Mouse (Mus musculus) heart, adult 2 months (tissue): ENCODE results near the gene Maea. TPM values are rescaled to one million over a fixed set of nuclear protein-coding genes. Genes with fewer than 3 reads are reported as not detected.

Experiments used
- DNase-seq, 2 experiments: peaks; one replicate each; pipeline ENCODE4 v3.0.0; 2021
- H3K27ac ChIP-seq: fragments of 200-600 bp; 2 replicates; pipeline ENCODE4 v1.8.1; 2022
- H3K27me3 ChIP-seq: fragments of 200-500 bp; 2 replicates; pipeline ENCODE4 v1.6.1; 2012; ENCODE audit warnings: mild to moderate bottlenecking, low read length, inconsistent platforms, mixed read lengths; ENCODE audit not compliant: control insufficient read depth, insufficient read depth
- H3K36me3 ChIP-seq: fragments of 200-500 bp; 2 replicates; pipeline ENCODE4 v1.6.1; 2012; ENCODE audit warnings: low read length, inconsistent platforms; ENCODE audit not compliant: control insufficient read depth, insufficient read depth
- H3K4me1 ChIP-seq: fragments of 200-500 bp; 2 replicates; pipeline ENCODE4 v1.6.1; 2011; ENCODE audit warnings: low read length; ENCODE audit not compliant: control insufficient read depth, insufficient read depth
- H3K4me3 ChIP-seq: fragments of 200-600 bp; 2 replicates; pipeline ENCODE4 v1.8.1; 2022
- H3K79me2 ChIP-seq: fragments of 200-500 bp; replicated peaks from 2 replicates; pipeline ENCODE4 v1.6.1; 2012; ENCODE audit warnings: mild to moderate bottlenecking, inconsistent platforms, low read length, moderate library complexity, mixed read lengths; ENCODE audit not compliant: control insufficient read depth, insufficient read depth
- H3K9ac ChIP-seq: fragments of 200-500 bp; 2 replicates; pipeline ENCODE4 v1.6.1; 2012; ENCODE audit warnings: low read depth, mild to moderate bottlenecking, control low read depth, inconsistent platforms, low read length, mixed read lengths
- CTCF ChIP-seq: fragments of 200-600 bp; IDR thresholded peaks from 2 replicates; pipeline ENCODE4 v1.8.1; 2022; ENCODE audit warnings: antibody characterized with exemption, mild to moderate bottlenecking, moderate library complexity
- EP300 ChIP-seq: fragments of 200-500 bp; IDR thresholded peaks from 2 replicates; pipeline ENCODE4 v1.6.1; 2011; ENCODE audit warnings: low read depth, low read length, control low read depth; ENCODE audit not compliant: insufficient read depth
- POLR2A ChIP-seq: fragments of 200-500 bp; IDR thresholded peaks from 2 replicates; pipeline ENCODE4 v1.6.1; 2011; ENCODE audit warnings: mild to moderate bottlenecking, low read depth, low read length, control low read depth; ENCODE audit not compliant: insufficient read depth
- WGBS: fragments of 180-500 bp; shearing (Covaris S2); methylation state at CpG from one replicate; pipeline ENCODE4 v1.1.7; 2018; 5-methylcytosine and 5-hydroxymethylcytosine counted together
- intact Hi-C: fragments of 180-260 bp; cut with DNase I; formaldehyde crosslinking; loops from one replicate; pipeline ENCODE4 v1.15.1; 2025
- polyA plus RNA-seq: library from polyadenylated mRNA; depleted of rRNA; stranded (reverse); fragments of >200 nt; gene quantifications from 2 replicates; pipeline ENCODE4 v1.2.3, GENCODE M21; 2012
- total RNA-seq, 2 experiments: library from RNA; stranded (reverse); gene quantifications; 2 replicates each; pipeline ENCODE4 v1.2.3; 2021

The Maea gene
- total and polyA plus RNA-seq, 3 experiments = 79.2 to 86.7 (median 81.7) TPM

- no peaks in the 10 kb centered on the region for H3K27me3 ChIP-seq
- intact Hi-C loops = no loop called here
- no peak overlapping the region for H3K4me3 ChIP-seq
- H3K27ac ChIP-seq = no peak overlapping the region
- no peaks in the 10 kb centered on the region for H3K79me2 ChIP-seq
- H3K9ac ChIP-seq = no peak overlapping the region
- peaks cover 11% of the 10 kb centered on the region for H3K36me3 ChIP-seq
- H3K4me1 ChIP-seq = peaks cover 2% of the 10 kb centered on the region
- 91% methylated on average over 5 of the region's 5 CpGs for WGBS
- DNase-seq = no peak
- no peak for TF ChIP-seq POLR2A
- TF ChIP-seq CTCF = no peak
- TF ChIP-seq EP300 = no peak
These were observed 28.0 kb downstream of the Maea start for GRCm38 (mm10) chr5:33363263-33363662.

GRCm38 (mm10) chr5:33368651-33369050 lies 33.3 kb downstream of the Maea start:
- WGBS = 86% methylated on average over 4 of the region's 4 CpGs
- no peak overlapping the region for H3K27ac ChIP-seq
- DNase-seq = no peak
- H3K9ac ChIP-seq = no peak overlapping the region
- intact Hi-C loops = no loop called here
- H3K4me3 ChIP-seq = no peak overlapping the region
- H3K36me3 ChIP-seq = no peaks in the 10 kb centered on the region
- H3K4me1 ChIP-seq = no peaks in the 10 kb centered on the region
- no peaks in the 10 kb centered on the region for H3K79me2 ChIP-seq
- no peak for TF ChIP-seq CTCF
- no peak for TF ChIP-seq EP300
- TF ChIP-seq POLR2A = no peak
- H3K27me3 ChIP-seq = no peaks in the 10 kb centered on the region

- H3K4me1 ChIP-seq = no peaks in the 10 kb centered on the region
- H3K4me3 ChIP-seq = no peak overlapping the region
- intact Hi-C loops = loop anchor here (10.0 kb wide), 1 partner anchor 506 kb away; the partner anchor contains the start of gene Depdc5
- no peak for DNase-seq
- H3K27ac ChIP-seq = no peak overlapping the region
- TF ChIP-seq EP300 = 0 out of 2 replicates have a peak, but pooled peaks have one; percentile 18
- TF ChIP-seq CTCF = peak; percentile 62
- TF ChIP-seq POLR2A = no peak
- H3K36me3 ChIP-seq = no peaks in the 10 kb centered on the region
- H3K9ac ChIP-seq = no peak overlapping the region
- H3K79me2 ChIP-seq = no peaks in the 10 kb centered on the region
- no peaks in the 10 kb centered on the region for H3K27me3 ChIP-seq
These were observed 35.8 kb downstream of the Maea start for GRCm38 (mm10) chr5:33371137-33371536.

- intact Hi-C loops = loop anchor here (10.0 kb wide), 1 partner anchor 507 kb away; the partner anchor contains the start of gene Depdc5
- WGBS = 92% methylated on average over 4 of the region's 4 CpGs
These were observed 36.4 kb downstream of the Maea start for GRCm38 (mm10) chr5:33371668-33372067.

DNA sequence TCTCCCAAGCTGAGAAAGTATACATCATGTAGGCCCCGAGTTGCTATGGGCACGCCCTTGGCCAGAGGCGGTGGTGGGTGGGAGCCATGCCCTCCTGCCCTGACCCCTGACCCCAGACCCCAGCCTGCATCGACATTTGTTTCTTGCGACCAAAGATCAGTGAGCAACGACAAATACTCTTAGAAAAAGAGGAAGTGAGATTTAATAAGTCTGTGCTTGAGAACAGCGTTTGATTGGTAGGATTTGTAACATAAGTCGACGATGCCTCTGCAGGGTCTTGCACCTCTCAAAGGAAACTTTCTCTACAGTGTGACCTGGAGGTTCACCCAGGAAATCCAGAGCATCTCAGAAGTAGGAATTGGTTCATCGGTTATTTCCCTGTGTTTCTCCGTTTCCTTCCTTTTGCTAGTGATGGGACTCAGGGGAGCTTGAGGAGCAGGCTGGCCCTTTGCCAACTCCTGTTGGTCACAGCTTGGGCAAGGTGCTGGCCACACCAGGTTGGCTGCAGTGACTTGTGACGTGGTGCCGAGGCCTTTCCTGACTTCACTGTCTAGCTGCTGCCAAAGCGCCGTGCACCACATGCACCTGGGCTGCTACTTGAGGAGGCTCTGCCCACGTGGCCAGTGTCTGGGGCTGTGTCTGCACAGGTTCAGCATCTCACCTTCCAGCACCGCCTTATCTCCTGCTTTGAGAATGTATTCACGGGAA lies 37.2 kb downstream of the Maea start:
- intact Hi-C loops = loop anchor here (10.0 kb wide), 1 partner anchor 508 kb away; the partner anchor contains the start of gene Depdc5
- Histone ChIP-seq H3K79me2 (no peaks in the 10 kb centered on the region), H3K4me3 (no peak overlapping the region), H3K27me3 (no peaks in the 10 kb centered on the region), H3K9ac (no peak overlapping the region), H3K36me3 (no peaks in the 10 kb centered on the region), H3K4me1 (no peaks in the 10 kb centered on the region; the same call in 1 of the 2 replicates), H3K27ac (no peak overlapping the region)
- TF ChIP-seq CTCF = no peak
- 78% methylated on average over 18 of the region's 18 CpGs for WGBS
- peak in 1 of 2 experiments; percentile 10 for DNase-seq

More at GRCm38 (mm10) chr5:33371668-33372067, 36.4 kb downstream of the Maea start:
- Histone ChIP-seq H3K27ac (no peak overlapping the region), H3K27me3 (no peaks in the 10 kb centered on the region), H3K4me1 (no peaks in the 10 kb centered on the region), H3K4me3 (no peak overlapping the region), H3K79me2 (no peaks in the 10 kb centered on the region), H3K9ac (no peak overlapping the region), H3K36me3 (no peaks in the 10 kb centered on the region)
- TF ChIP-seq POLR2A = no peak
- no peak for TF ChIP-seq CTCF
- TF ChIP-seq EP300 = no peak
- no peak for DNase-seq

GRCm38 (mm10) chr5:33377176-33377575 lies 41.9 kb downstream of the Maea start:
- no peaks in the 10 kb centered on the region for H3K79me2 ChIP-seq
- peaks cover 2% of the 10 kb centered on the region for H3K4me1 ChIP-seq
- DNase-seq = no peak
- H3K36me3 ChIP-seq = 0 out of 2 replicates have a peak, but pooled peaks cover 3% of the 10 kb centered on the region
- TF ChIP-seq CTCF (no peak), EP300 (no peak), POLR2A (no peak)
- 41% methylated on average over 6 of the region's 6 CpGs for WGBS
- H3K9ac ChIP-seq = peak overlapping the region; percentile 77; the same call in 1 of the 2 replicates
- no peaks in the 10 kb centered on the region for H3K27me3 ChIP-seq
- H3K4me3 ChIP-seq = no peak overlapping the region; the same call in 1 of the 2 replicates
- no peak overlapping the region; the same call in 1 of the 2 replicates for H3K27ac ChIP-seq
- intact Hi-C loops = loop anchor here (10.0 kb wide), 1 partner anchor 512 kb away; the partner anchor contains the start of gene Depdc5
